Comparison of ENCODE assay signal across 33 mouse cellular contexts in the genomic region with DNA sequence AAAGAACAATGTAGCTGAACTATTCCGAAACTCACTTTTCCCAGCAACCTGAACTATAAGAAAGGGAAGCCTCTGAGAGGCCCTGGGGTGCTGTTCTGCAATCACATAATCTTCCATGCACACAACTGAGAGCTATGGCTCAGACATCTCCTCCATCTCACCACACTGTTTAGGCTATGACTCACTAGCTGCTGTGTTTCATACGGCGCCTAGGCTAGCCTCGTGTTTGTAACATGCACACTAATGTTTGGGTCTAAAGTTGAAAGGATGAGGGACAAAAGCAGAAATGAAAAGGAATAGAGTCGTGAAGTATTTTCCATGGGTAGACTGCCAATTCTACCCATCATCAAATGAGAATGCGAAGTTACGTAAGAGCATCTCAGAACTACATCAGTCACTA.
DNase-seq lines count a peak whose midpoint lies in the region; ATAC-seq and TF ChIP-seq lines count a peak whose summit lies in the region.
"Had no signal": no experiment of that assay in that cellular context is flagged by ENCODE, and none has a peak within 500 bp of the region (broad histone marks: within the 10 kb centered on the region; RNA-seq: fewer than 3 reads in every experiment).

No protein-coding gene starts in this region.

- H3K4me3 ChIP-seq in lung, postnatal 0 days (ENCODE audit: low read depth, low read length): no peak overlapping the region
- H3K4me3 ChIP-seq: embryonic facial prominence, embryonic 10.5 days; embryonic facial prominence, embryonic 13.5 days; heart, embryonic 12.5 days; heart, embryonic 15.5 days; hindbrain, embryonic 10.5 days had no signal

- H3K4me1 ChIP-seq in lung, postnatal 0 days (ENCODE audit: insufficient read depth, low read depth, low read length): no peaks in the 10 kb centered on the region
- H3K4me1 ChIP-seq: embryonic facial prominence, embryonic 10.5 days; embryonic facial prominence, embryonic 13.5 days; heart, embryonic 12.5 days; heart, embryonic 15.5 days; hindbrain, embryonic 10.5 days had no signal

- H3K27ac ChIP-seq in lung, postnatal 0 days (ENCODE audit: low read length): no peak overlapping the region
- H3K27ac ChIP-seq: embryonic facial prominence, embryonic 10.5 days; embryonic facial prominence, embryonic 13.5 days; heart, embryonic 15.5 days; hindbrain, embryonic 10.5 days; hindbrain, embryonic 14.5 days; hindbrain, postnatal 0 days had no signal

- ATAC-seq in lung, postnatal 0 days: peak; percentile 41; the same call in 1 of the 2 replicates
- ATAC-seq in monocyte, adult 5-6 weeks (replicated peaks; ENCODE audit: insufficient number of reproducible peaks, low FRiP score, low TSS enrichment, poor library complexity, severe bottlenecking): no peak
- no peak for ATAC-seq in granulocyte monocyte progenitor cell, adult 5-6 weeks (replicated peaks; ENCODE audit: poor library complexity, severe bottlenecking)
- ATAC-seq: CD4-positive, CD25-positive, alpha-beta regulatory T cell, adult 4 months; forebrain, embryonic 14.5 days; forebrain, postnatal 0 days; hindbrain, postnatal 0 days; inflammation-experienced regulatory T-cells, adult 6 months; intestine, embryonic 16.5 days; Patski had no signal

- no peak for TF ChIP-seq CTCF in lung, postnatal 0 days (IDR thresholded peaks at IDR 0.05)

- no peak for TF ChIP-seq EP300 in lung, postnatal 0 days (IDR thresholded peaks at IDR 0.05)

- 80% methylated on average over 7 of the region's 7 CpGs for WGBS in lung, postnatal 0 days

- DNase-seq in lung, postnatal 0 days (ENCODE audit: low spot score): peak; percentile 8
- no peak for DNase-seq in lung, adult 18-20 months
- peak; percentile 63 for DNase-seq in 416B (ENCODE audit: low read depth)
- peak; percentile 44 for DNase-seq in brain, adult 2 months (ENCODE audit: low read depth, low spot score)
- DNase-seq in thymus, postnatal 14 days: no peak
- DNase-seq: adrenal gland, postnatal 10 days; adrenal gland, postnatal 36 days; cerebellum, adult 11 months; cerebellum, adult 2 months; cerebellum, adult 9-11 months; cerebellum, postnatal 25 days; embryo, embryonic 11 days; forebrain, postnatal 0 days; gastrocnemius, postnatal 10 days; gastrocnemius, postnatal 36 days; heart, adult 18-20 months; heart, postnatal 10 days; heart, postnatal 36 days; kidney, adult 18-20 months had no signal

- H3K36me3 ChIP-seq in lung, postnatal 0 days (ENCODE audit: insufficient read depth, low read length): peaks cover 18% of the 10 kb centered on the region; the same call in 1 of the 2 replicates

- H3K27me3 ChIP-seq in lung, postnatal 0 days (replicated peaks; ENCODE audit: insufficient read depth, low read length): no peaks in the 10 kb centered on the region
- H3K27me3 ChIP-seq: embryonic facial prominence, embryonic 13.5 days; heart, embryonic 12.5 days; heart, embryonic 15.5 days; Patski had no signal

- no peak overlapping the region for H3K4me2 ChIP-seq in lung, postnatal 0 days (replicated peaks; ENCODE audit: low read depth, low read length)
- H3K4me2 ChIP-seq: embryonic facial prominence, embryonic 13.5 days; heart, embryonic 12.5 days; heart, embryonic 15.5 days; hindbrain, embryonic 14.5 days had no signal

- no peak overlapping the region for H3K9ac ChIP-seq in lung, postnatal 0 days (replicated peaks; ENCODE audit: low read depth)
- H3K9ac ChIP-seq: embryonic facial prominence, embryonic 13.5 days; forebrain, postnatal 0 days; heart, embryonic 12.5 days; heart, embryonic 15.5 days; hindbrain, embryonic 14.5 days had no signal

- no peaks in the 10 kb centered on the region for H3K9me3 ChIP-seq in lung, postnatal 0 days (ENCODE audit: low read length)
- H3K9me3 ChIP-seq: embryonic facial prominence, embryonic 10.5 days; embryonic facial prominence, embryonic 13.5 days; heart, embryonic 12.5 days; heart, embryonic 15.5 days; hindbrain, embryonic 10.5 days had no signal

Comparison
In these comparisons a context has a peak if more than half of its experiments do, and no peak if none do; other contexts are left out.
1. DNase-seq: peak in lung, postnatal 0 days (single experiment), 416B (single experiment) and brain, adult 2 months (single experiment); none in lung, adult 18-20 months (0 of 2) and thymus, postnatal 14 days (single experiment).